ENCODE assay signal across 29 mouse cellular contexts in genomic region chr10:66745871-66746270, GRCm38 (mm10).
"Had no signal": no experiment of that assay in that cellular context is flagged by ENCODE, and none has a peak within 500 bp of the region (broad histone marks: within the 10 kb centered on the region; RNA-seq: fewer than 3 reads in every experiment).

No protein-coding gene starts in this region.

- H3K36me3 ChIP-seq: limb, embryonic 10.5 days; limb, embryonic 12.5 days; limb, embryonic 13.5 days; limb, embryonic 15.5 days; liver, embryonic 12.5 days; liver, embryonic 13.5 days; liver, embryonic 15.5 days; lung, embryonic 15.5 days; midbrain, embryonic 10.5 days; midbrain, embryonic 12.5 days; midbrain, embryonic 13.5 days; midbrain, embryonic 15.5 days had no signal

- H3K4me1 ChIP-seq: limb, embryonic 10.5 days; limb, embryonic 15.5 days; liver, embryonic 12.5 days; liver, embryonic 13.5 days; liver, embryonic 15.5 days; lung, embryonic 15.5 days; midbrain, embryonic 15.5 days had no signal

- ATAC-seq: liver, embryonic 12.5 days; liver, postnatal 0 days; lung, postnatal 0 days; midbrain, embryonic 13.5 days; midbrain, embryonic 15.5 days; midbrain, embryonic 16.5 days had no signal

- H3K27me3 ChIP-seq: limb, embryonic 13.5 days; limb, embryonic 15.5 days; liver, embryonic 12.5 days; liver, embryonic 13.5 days; liver, embryonic 15.5 days; lung, embryonic 15.5 days; midbrain, embryonic 12.5 days; midbrain, embryonic 13.5 days; midbrain, embryonic 15.5 days had no signal

- H3K27ac ChIP-seq: left cerebral cortex, adult 2 months; limb, embryonic 10.5 days; limb, embryonic 12.5 days; limb, embryonic 13.5 days; limb, embryonic 15.5 days; liver, embryonic 12.5 days; liver, embryonic 13.5 days; liver, embryonic 14.5 days; liver, embryonic 15.5 days; lung, embryonic 15.5 days; macrophage; midbrain, embryonic 10.5 days; midbrain, embryonic 12.5 days; midbrain, embryonic 13.5 days; midbrain, embryonic 15.5 days had no signal

- H3K9me3 ChIP-seq: limb, embryonic 10.5 days; limb, embryonic 12.5 days; limb, embryonic 13.5 days; limb, embryonic 15.5 days; liver, embryonic 12.5 days; liver, embryonic 13.5 days; liver, embryonic 15.5 days; lung, embryonic 15.5 days; midbrain, embryonic 10.5 days; midbrain, embryonic 12.5 days; midbrain, embryonic 13.5 days; midbrain, embryonic 15.5 days had no signal

- H3K4me3 ChIP-seq: left cerebral cortex, adult 2 months; limb, embryonic 10.5 days; limb, embryonic 12.5 days; limb, embryonic 13.5 days; limb, embryonic 15.5 days; liver, embryonic 12.5 days; liver, embryonic 13.5 days; liver, embryonic 15.5 days; lung, embryonic 15.5 days; midbrain, embryonic 10.5 days; midbrain, embryonic 12.5 days; midbrain, embryonic 13.5 days; midbrain, embryonic 15.5 days; myocyte had no signal

- DNase-seq: left cerebral cortex, postnatal 4 days; liver; liver, embryonic 13.5 days; liver, postnatal 0 days; lung, adult 18-20 months; lung, adult 2 months; lung, embryonic 14.5 days; lung, postnatal 10 days; lung, postnatal 14 days; lung, postnatal 36 days; lung, postnatal 4 days; midbrain, embryonic 14.5 days had no signal
